26 mouse cellular contexts compared by ENCODE assay signal in the genomic region with DNA sequence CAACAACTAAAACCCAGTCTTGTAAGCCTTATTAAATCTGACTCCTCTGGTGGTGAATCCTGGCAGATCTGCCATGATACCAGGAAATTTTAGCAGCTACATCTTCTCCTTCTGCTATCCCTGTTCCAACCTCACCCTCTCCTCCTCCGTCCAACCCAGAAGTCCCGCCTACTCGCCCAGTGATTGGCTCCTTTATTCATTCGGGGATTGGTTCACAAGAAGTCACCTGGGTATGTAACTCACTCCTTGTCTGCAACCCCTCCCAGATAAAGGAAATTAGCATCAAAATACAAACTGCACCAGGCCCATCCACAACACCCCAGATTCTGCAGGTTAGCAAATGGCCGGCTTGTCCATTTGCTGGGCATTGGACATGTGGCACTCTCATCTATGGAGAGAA.
"Had no signal": no experiment of that assay in that cellular context is flagged by ENCODE, and none has a peak within 500 bp of the region (broad histone marks: within the 10 kb centered on the region; RNA-seq: fewer than 3 reads in every experiment).

No protein-coding gene starts in this region.

- H3K27me3 ChIP-seq: hindbrain, embryonic 12.5 days had no signal

- ATAC-seq: hindbrain, postnatal 0 days; intestine, embryonic 16.5 days had no signal

- H3K36me3 ChIP-seq: heart, embryonic 10.5 days; heart, embryonic 12.5 days; hindbrain, embryonic 12.5 days; kidney, embryonic 15.5 days; limb, embryonic 10.5 days; limb, embryonic 12.5 days had no signal

- DNase-seq: gastrocnemius, adult 2 months; gastrocnemius, postnatal 10 days; gastrocnemius, postnatal 25 days; heart, adult 18-20 months; heart, postnatal 10 days; heart, postnatal 36 days; kidney, adult 11 months; kidney, adult 2 months; kidney, adult 9 months; kidney, postnatal 25 days; kidney, postnatal 4 days; liver had no signal

- H3K9ac ChIP-seq: heart, embryonic 12.5 days; hindbrain, embryonic 12.5 days; hindbrain, embryonic 14.5 days; kidney, embryonic 15.5 days; limb, embryonic 12.5 days; liver, embryonic 14.5 days had no signal

- H3K4me2 ChIP-seq: heart, embryonic 12.5 days; hindbrain, embryonic 12.5 days; hindbrain, embryonic 14.5 days; kidney, embryonic 15.5 days; limb, embryonic 12.5 days; liver, embryonic 11.5 days had no signal

- H3K9me3 ChIP-seq: heart, embryonic 10.5 days; heart, embryonic 12.5 days; hindbrain, embryonic 12.5 days; kidney, embryonic 15.5 days; limb, embryonic 10.5 days had no signal

- H3K4me3 ChIP-seq: gastrocnemius, adult 2 months; heart, embryonic 10.5 days; heart, embryonic 12.5 days; hindbrain, embryonic 12.5 days; kidney, embryonic 15.5 days; layer of hippocampus, adult 2 months; left cerebral cortex, adult 2 months; limb, embryonic 10.5 days; limb, embryonic 12.5 days had no signal

- H3K27ac ChIP-seq: gastrocnemius, adult 2 months; heart, embryonic 10.5 days; hindbrain, embryonic 12.5 days; hindbrain, embryonic 14.5 days; hindbrain, postnatal 0 days; kidney, embryonic 15.5 days; kidney, postnatal 0 days; layer of hippocampus, adult 2 months; left cerebral cortex, adult 2 months; limb, embryonic 10.5 days; limb, embryonic 12.5 days; liver, embryonic 14.5 days had no signal
